Mouse (Mus musculus) B cell, adult 2 months (primary cell): ENCODE data around the gene Zfp560.
"Not testable (repeated sequence)": the region's sequence is repeated elsewhere in the genome, so short reads cannot be mapped to it uniquely, and the experiment has no call there.

Experiments used
- DNase-seq, 2 experiments: peaks; one replicate each; pipeline ENCODE4 v3.0.0; 2022

Gene Zfp560

DNA sequence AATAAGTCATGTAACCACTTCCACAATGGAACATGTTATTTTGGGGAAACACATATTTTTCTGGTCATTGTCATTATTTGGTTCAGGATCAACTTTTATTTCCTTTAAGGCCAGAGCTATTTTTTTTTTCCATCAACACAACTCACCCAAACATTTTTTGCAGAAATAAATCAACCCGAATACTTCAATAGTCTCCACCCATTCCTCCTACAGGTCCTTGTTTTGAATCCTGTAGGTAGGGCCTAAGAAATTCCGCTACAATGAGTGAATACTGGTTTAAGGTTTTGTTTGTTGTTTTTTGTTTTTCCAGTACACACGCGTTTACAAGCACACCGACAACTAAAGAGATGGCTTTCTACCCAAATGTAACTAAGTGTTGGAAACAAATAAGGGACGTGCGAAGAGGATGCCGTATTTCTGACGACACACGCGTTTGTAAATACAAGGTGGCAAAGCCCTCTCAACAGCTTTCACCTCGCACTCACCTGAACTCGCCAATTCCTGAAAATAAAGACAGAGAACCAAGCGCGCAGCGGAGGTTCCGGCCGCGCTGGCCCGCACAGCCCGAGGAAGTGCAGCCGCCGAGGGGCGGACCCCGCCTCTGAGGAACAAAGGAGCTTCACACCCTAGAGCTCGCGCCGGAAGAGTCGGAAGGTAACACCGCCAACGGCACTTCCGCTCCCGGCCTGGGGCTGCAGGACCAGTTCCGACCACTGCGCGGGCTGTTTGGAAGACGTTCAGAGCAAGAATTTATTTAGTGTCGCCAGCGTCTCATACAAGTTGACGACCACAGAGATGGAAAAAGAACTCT lies at the start of gene Zfp560:
Zfp560 (minus strand) TSS at position 646 of the 811 bp plus-strand sequence.
- DNase-seq, result peak; percentile 94 to 95

DNA sequence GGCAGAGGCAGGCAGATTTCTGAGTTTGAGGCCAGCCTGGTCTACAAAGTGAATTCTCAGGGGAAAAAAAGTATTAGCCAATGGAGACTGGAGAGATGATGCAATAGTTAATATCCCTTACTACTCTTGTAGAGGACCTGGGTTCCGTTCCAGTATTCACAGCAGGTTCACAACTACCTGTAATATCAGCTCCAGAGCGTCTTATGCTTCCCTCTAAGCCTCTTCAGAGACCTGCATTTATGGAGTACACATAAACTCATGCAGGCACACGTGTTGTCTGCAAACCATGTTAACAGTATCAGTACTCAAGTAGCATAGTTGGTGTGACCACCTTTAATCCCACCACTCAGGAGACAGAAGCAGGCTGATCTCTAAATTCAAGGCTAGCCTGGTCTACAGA lies 45.0 kb upstream of the Zfp560 start:
- DNase-seq, result no peak

DNA sequence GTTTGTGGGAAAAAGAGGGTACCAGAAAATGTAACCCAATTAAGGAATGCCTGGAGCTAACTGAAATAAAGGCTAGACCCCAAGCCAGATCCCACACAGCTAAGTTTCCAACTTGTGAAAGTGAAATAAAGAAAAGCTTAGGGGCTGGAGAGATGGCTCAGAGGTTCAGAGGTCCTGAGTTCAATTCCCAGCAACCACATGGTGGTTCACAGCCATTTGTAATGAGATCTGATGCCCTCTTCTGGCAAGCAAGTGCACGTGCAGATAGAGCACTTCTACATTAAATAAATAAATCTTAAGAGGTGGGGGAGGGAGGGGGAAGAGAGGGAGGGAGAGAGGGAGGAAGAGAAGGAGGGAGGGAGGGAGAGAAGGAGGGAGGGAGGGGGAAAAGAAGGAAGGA lies 26.5 kb upstream of the Zfp560 start:
- no peak for DNase-seq

DNA sequence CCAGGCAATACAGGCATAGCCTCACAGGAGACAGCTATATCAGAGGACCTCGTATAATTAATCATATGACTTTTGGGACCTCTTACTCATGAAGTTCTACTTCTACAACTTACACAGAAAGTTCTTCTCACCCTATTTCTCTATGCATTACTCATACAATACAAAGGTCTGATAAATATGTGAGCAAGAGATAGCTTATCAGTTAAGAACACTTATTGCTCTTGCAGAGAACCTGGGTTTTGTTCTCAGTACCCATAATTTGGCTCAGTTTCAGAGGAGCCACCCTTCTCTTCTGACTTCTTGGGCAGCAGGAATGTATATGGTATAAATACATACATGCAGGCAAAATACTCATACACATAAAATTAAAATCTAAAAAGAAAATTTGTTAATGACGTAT lies 24.3 kb upstream of the Zfp560 start:
- DNase-seq, result no peak

DNA sequence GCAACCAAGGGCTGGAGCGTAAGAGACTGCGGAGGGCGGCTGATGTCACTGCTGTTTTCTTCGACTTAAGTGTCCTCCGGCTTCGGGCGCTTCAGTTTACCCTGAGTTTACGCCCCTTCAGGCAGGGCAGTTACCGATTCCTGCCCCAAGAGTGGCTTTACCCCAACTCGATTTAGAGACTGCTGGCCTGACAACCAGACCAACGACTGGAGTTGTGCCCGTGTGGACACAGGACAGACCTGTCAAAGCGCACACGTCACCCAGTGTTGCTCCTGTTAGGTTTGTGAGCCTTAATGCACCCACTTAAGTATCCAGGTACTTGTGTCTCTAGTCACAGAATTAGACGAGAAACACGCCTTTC lies 346 bp upstream of the Zfp560 start:
- no peak for DNase-seq

DNA sequence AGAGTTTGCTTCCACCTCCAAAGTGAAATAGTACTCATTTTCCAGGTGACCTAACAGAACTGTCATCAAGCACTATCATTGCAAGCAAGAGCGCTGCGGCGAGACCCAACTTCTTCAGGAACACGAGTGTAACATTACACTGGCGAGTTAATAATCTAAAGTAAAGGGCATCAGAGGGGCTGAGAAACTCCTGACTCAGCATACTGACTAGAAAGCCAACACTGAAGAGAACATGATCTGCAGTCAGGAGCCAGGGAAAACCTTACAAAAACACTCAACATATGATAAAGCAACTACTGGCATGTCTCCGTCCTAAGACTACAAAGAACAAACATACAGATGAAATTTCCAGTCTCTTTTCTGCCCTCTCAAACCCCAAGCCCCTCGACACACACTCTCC lies 1.3 kb downstream of the Zfp560 start:
- DNase-seq, result no peak

DNA sequence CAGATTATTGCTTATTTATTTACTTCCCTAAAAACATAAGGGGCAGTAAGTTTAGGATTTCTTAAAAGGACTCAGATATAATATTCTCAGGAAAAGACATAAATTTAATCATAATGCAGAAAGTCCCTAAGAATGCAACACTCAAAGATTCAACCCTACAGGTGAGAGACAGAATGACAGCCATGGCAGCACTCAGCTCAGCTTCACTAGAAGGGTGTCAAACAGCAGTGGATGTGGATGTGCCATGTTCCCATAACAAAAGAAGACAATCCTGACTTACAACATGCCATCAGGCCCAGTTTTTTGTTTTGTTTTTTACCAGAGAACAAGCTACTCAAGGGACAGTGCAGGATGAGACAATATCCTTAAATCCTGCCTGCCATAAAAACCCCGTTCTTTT lies 10.3 kb downstream of the Zfp560 start:
- no peak for DNase-seq

DNA sequence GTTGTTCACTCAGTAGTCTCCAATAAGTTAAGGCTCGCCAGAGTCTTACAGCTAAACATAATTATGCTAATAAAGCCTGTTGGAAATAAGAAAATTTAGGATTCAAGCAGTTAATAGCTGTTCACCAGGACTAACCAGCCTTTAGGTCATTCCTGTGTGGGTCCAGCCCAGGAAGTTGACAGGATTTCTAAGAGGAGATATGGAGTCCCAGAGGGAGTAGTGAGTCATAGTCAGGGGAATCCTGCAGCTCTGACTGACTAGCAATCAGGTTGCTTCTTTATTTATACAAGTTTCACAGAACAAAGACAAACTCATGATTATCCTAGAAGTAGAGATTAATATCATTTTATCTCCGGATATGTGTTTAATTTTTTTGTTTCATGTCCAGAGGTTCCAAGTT lies 17.7 kb downstream of the Zfp560 start:
- no peak for DNase-seq

DNA sequence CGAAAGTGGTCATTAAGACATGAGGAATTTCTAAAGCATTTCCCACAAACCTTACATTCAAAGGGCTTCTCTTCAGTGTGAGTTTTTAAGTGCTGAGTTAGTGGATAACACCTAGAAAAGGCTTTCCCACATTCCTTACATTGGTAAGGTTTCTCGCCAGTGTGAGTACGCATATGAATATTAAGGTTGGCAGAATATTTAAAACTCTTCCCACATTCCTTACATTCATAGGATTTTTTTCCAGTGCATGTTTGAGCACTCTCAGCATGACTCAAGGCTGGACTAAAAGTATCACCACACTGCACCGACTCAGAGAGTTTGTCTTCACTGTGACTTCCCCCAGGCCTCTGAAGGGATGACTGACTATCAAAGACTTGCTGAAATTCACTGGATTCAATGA lies 36.5 kb downstream of the Zfp560 start:
- DNase-seq, result no peak

DNA sequence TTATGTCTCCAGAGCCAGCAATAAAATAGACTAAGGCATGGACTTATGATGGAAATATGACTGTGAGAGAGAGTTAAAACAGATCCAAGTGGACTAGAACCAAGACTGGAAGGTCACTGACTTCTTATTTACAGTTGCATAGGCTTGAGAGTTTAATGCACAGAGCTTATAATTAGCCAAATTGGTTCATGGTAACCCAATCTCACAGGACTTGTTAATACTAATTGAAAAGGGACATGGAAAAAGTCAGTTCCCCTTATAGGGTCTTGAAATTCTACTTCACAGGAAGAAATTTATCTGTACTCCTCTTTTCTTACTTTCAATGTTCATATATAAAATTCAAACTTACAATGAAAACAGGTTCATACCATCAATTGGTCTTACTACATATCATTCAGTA lies 49.0 kb downstream of the Zfp560 start, which contains the start of gene Olfr18:
Olfr18 (minus strand) TSS at position 101 of the 400 bp plus-strand sequence.
- DNase-seq, result no peak

DNA sequence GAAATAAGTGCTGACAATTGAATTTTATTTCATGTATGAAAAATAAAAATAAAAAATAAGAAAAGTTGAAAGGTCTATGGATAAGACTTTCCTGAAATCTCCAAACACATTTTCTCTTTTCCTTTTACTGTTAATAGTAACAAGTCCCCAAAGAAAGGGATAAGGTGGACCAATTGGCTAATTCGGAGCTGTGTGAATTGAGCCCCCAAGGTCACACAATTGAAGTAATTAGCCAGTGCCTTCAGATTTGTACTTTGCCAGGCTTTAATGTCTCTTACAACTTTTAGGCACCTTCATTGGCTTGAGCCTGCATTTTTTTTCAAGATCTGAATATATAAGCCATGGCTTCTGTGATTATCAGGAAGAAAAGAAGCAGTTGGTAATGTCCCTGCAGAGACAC lies 86.7 kb downstream of the Zfp560 start, which contains the start of gene Olfr873:
Olfr873 (plus strand) TSS at position 301 of the 400 bp plus-strand sequence.
- DNase-seq, result no peak

DNA sequence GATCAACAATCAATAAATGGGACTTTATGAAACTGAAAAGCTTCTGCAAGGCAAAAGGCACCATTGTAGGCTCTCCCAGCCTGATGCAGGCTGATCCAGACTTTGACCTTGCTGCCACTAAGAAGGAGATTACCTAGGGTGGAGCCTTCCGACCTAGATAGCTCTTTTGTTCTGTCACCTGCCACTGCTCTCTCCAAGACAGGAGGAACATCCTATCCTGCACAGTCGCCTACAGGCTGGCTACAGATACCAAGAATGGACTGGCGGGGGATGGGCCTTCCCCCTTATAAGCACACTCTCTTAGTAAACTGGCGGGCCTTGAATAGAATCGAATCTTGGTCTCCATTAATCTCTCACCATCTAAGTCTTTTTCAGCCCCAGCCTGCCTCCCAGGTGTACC lies 89.4 kb downstream of the Zfp560 start:
- not testable (repeated sequence) for DNase-seq
